Mouse (Mus musculus) lung, postnatal 0 days (tissue): ENCODE results near the gene Phf11c. TPM values are rescaled to one million over a fixed set of nuclear protein-coding genes. Genes with fewer than 3 reads are reported as not detected.
"Not testable (repeated sequence)": the region's sequence is repeated elsewhere in the genome, so short reads cannot be mapped to it uniquely, and the experiment has no call there.

ENCODE experiments used
- ATAC-seq: fragments of 200-750 bp; cut with Nextera tagmentation; 2 replicates; pipeline ENCODE4 v1.8.0; 2017; ENCODE audit warnings: moderate library complexity
- DNase-seq: peaks from one replicate; pipeline ENCODE4 v3.0.0-alpha.2; 2016; ENCODE audit warnings: low spot score
- H3K27ac ChIP-seq: fragments of 300-500 bp; sonication (generic); 2 replicates; pipeline ENCODE4 v1.5.1; 2014; ENCODE audit warnings: antibody characterized with exemption, mild to moderate bottlenecking, low read length, mixed read lengths
- H3K27me3 ChIP-seq: fragments of 300-500 bp; sonication (generic); replicated peaks from 2 replicates; pipeline ENCODE4 v1.6.1; 2014; ENCODE audit warnings: low read length, mixed read lengths; ENCODE audit not compliant: insufficient read depth
- H3K36me3 ChIP-seq: fragments of 300-500 bp; sonication (generic); 2 replicates; pipeline ENCODE4 v1.6.1; 2014; ENCODE audit warnings: low read length, mixed read lengths; ENCODE audit not compliant: insufficient read depth
- H3K4me1 ChIP-seq: fragments of 300-500 bp; sonication (generic); 2 replicates; pipeline ENCODE4 v1.6.1; 2014; ENCODE audit warnings: antibody characterized with exemption, low read depth, low read length, mixed read lengths; ENCODE audit not compliant: insufficient read depth
- H3K4me2 ChIP-seq: fragments of 300-500 bp; sonication (generic); replicated peaks from 2 replicates; pipeline ENCODE4 v1.6.1; 2014; ENCODE audit warnings: low read depth, mild to moderate bottlenecking, low read length, moderate library complexity, mixed read lengths
- H3K4me3 ChIP-seq: fragments of 300-500 bp; sonication (generic); 2 replicates; pipeline ENCODE4 v1.5.1; 2014; ENCODE audit warnings: low read depth, low read length
- H3K9ac ChIP-seq: fragments of 300-500 bp; sonication (generic); replicated peaks from 2 replicates; pipeline ENCODE4 v1.6.1; 2014; ENCODE audit warnings: low read depth, mild to moderate bottlenecking
- H3K9me3 ChIP-seq: fragments of 300-500 bp; sonication (generic); 2 replicates; pipeline ENCODE4 v1.6.1; 2016; ENCODE audit warnings: low read length, mixed read lengths
- CTCF ChIP-seq: IDR thresholded peaks from 2 replicates; pipeline ENCODE4 v1.5.1; 2016; ENCODE audit warnings: antibody characterized with exemption, mild to moderate bottlenecking
- EP300 ChIP-seq: IDR thresholded peaks from 2 replicates; pipeline ENCODE4 v1.6.1; 2016; ENCODE audit warnings: antibody characterized with exemption, mild to moderate bottlenecking, control low read depth
- WGBS: fragments of 180-500 bp; shearing (Covaris S2); extraction: QIAGEN DNeasy Blood & Tissue Kit; methylation state at CpG from one replicate; pipeline ENCODE4 v1.1.7; 2014; 5-methylcytosine and 5-hydroxymethylcytosine counted together
- polyA plus RNA-seq: library from polyadenylated mRNA; unstranded; fragments of >200 nt; fragmentation: Nextera tagmentation; extraction: Ambion mirVana; gene quantifications from 2 replicates; pipeline ENCODE4 v1.2.1, GENCODE M21; 2015

Gene Phf11c
- polyA plus RNA-seq, 1 experiment from 2014 or later = 0.19 TPM

- H3K9ac ChIP-seq, DNase-seq, H3K27me3 ChIP-seq, H3K4me3 ChIP-seq, H3K4me1 ChIP-seq, H3K4me2 ChIP-seq, H3K27ac ChIP-seq, H3K9me3 ChIP-seq, H3K36me3 ChIP-seq: not testable (repeated sequence)
- TF ChIP-seq CTCF = peak; percentile 54
- WGBS = 42% methylated on average over 4 of the region's 4 CpGs
- ATAC-seq = peak; percentile 46
Measured at GRCm38 (mm10) chr14:59390181-59390580, 5.0 kb downstream of the Phf11c start.

- H3K4me2 ChIP-seq = no peak overlapping the region
- no peak overlapping the region for H3K4me3 ChIP-seq
- DNase-seq (no peak), ATAC-seq (no peak)
- no peaks in the 10 kb centered on the region for H3K36me3 ChIP-seq
- WGBS = 70% methylated on average over 1 of the region's 1 CpGs
- H3K4me1 ChIP-seq = no peaks in the 10 kb centered on the region
- TF ChIP-seq CTCF (no peak), EP300 (no peak)
- H3K27ac ChIP-seq = no peak overlapping the region
- H3K27me3 ChIP-seq = no peaks in the 10 kb centered on the region
- no peaks in the 10 kb centered on the region for H3K9me3 ChIP-seq
- no peak overlapping the region for H3K9ac ChIP-seq
Measured at GRCm38 (mm10) chr14:59389532-59389931, 5.6 kb downstream of the Phf11c start.

GRCm38 (mm10) chr14:59370348-59371068 lies 24.7 kb downstream of the Phf11c start:
- Histone ChIP-seq H3K9ac (no peak overlapping the region), H3K4me2 (no peak overlapping the region), H3K4me1 (no peaks in the 10 kb centered on the region), H3K4me3 (no peak overlapping the region), H3K27me3 (no peaks in the 10 kb centered on the region), H3K9me3 (no peaks in the 10 kb centered on the region), H3K36me3 (no peaks in the 10 kb centered on the region), H3K27ac (no peak overlapping the region)
- TF ChIP-seq EP300 (no peak), CTCF (no peak)
- 89% methylated on average over 25 of the region's 25 CpGs for WGBS
- no peak for ATAC-seq
- DNase-seq = no peak

- no peaks in the 10 kb centered on the region for H3K9me3 ChIP-seq
- peak; percentile 15 for DNase-seq
- H3K4me3 ChIP-seq = no peak overlapping the region
- H3K27ac ChIP-seq = no peak overlapping the region
- 64% methylated on average over 8 of the region's 8 CpGs for WGBS
- peaks cover 3% of the 10 kb centered on the region; the same call in 1 of the 2 replicates for H3K4me1 ChIP-seq
- H3K36me3 ChIP-seq = no peaks in the 10 kb centered on the region
- TF ChIP-seq CTCF = no peak
- TF ChIP-seq EP300 = no peak
- H3K4me2 ChIP-seq = no peak overlapping the region
- H3K27me3 ChIP-seq = no peaks in the 10 kb centered on the region; the same call in 1 of the 2 replicates
- no peak for ATAC-seq
- no peak overlapping the region for H3K9ac ChIP-seq
Measured at GRCm38 (mm10) chr14:59366386-59367105, 28.6 kb downstream of the Phf11c start.

GRCm38 (mm10) chr14:59365244-59365644 lies 29.9 kb downstream of the Phf11c start, which contains the start of gene Phf11d:
Gene Phf11d, minus strand, starts transcription at chr14:59365470.
- TF ChIP-seq CTCF (peak; percentile 55), EP300 (no peak)
- DNase-seq (peak; percentile 87), ATAC-seq (peak; percentile 89)
- peak within 1 kb of the TSS; percentile 50 for H3K4me2 ChIP-seq
- 30% methylated on average over 6 of the region's 6 CpGs for WGBS
- no peaks in the 10 kb centered on the region for H3K9me3 ChIP-seq
- peaks cover 3% of the 10 kb centered on the region; the same call in 1 of the 2 replicates for H3K4me1 ChIP-seq
- H3K9ac ChIP-seq = no peak within 1 kb of the TSS; the same call in 1 of the 2 replicates
- H3K36me3 ChIP-seq = no peaks in the 10 kb centered on the region
- H3K27ac ChIP-seq = peak within 1 kb of the TSS; percentile 77
- no peaks in the 10 kb centered on the region; the same call in 1 of the 2 replicates for H3K27me3 ChIP-seq
- peak within 1 kb of the TSS; percentile 10; the same call in 1 of the 2 replicates for H3K4me3 ChIP-seq

- H3K4me3 ChIP-seq, H3K4me2 ChIP-seq, ATAC-seq, H3K9me3 ChIP-seq, H3K9ac ChIP-seq, H3K36me3 ChIP-seq, H3K27ac ChIP-seq, H3K4me1 ChIP-seq, H3K27me3 ChIP-seq: not testable (repeated sequence)
- peak; percentile 11 for DNase-seq
- 65% methylated on average over 1 of the region's 1 CpGs for WGBS
Measured at GRCm38 (mm10) chr14:59341189-59341588, 54.0 kb downstream of the Phf11c start, which contains the start of gene Phf11b. Gene Phf11b, minus strand, starts transcription at chr14:59341351.
